Mouse (Mus musculus) stomach, postnatal 0 days (tissue): ENCODE measurements around the gene Stk39.

ENCODE experiments used
- CTCF ChIP-seq: IDR thresholded peaks from 2 replicates; pipeline ENCODE4 v1.5.1; 2016; ENCODE audit warnings: antibody characterized with exemption, low read depth, mild to moderate bottlenecking, moderate library complexity
- EP300 ChIP-seq: optimal IDR thresholded peaks from 2 replicates; pipeline ENCODE3; 2016; ENCODE audit warnings: antibody characterized with exemption

DNA sequence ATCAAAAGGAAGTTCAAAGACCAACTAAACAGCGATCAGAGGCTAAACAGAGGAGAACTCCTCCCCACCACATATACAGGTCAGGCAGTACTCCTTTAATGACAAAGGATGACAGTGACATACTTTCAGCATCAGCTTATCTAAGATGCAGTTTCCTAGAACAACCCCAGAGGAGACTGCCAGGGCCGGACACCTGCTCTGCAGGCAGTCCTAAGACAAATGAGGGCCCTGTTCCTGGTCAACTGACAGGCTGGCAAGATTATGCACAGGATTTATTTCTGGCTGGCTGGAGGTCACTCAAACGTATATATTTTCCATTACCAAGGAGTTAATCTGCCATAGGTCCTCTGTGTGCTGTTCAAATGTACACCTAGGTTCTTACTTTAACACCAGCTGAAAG, 225.8 kb downstream of the Stk39 start:
- TF ChIP-seq EP300 = no peak
- no peak for TF ChIP-seq CTCF
